Mouse (Mus musculus) lung, adult 2 months (tissue): ENCODE measurements around the gene Fignl2. TPM values are rescaled to one million over a fixed set of nuclear protein-coding genes. Genes with fewer than 3 reads are reported as not detected.
A peak's percentile ranks its signal among the peaks of the same experiment; 100 is the strongest.

Experiments used
- DNase-seq: peaks from one replicate; pipeline ENCODE4 v3.0.0; 2022
- H3K4me1 ChIP-seq: fragments of 200-500 bp; 2 replicates; pipeline ENCODE4 v1.6.1; 2011; ENCODE audit warnings: low read length; ENCODE audit not compliant: control insufficient read depth, insufficient read depth
- H3K4me3 ChIP-seq: fragments of 200-500 bp; replicated peaks from 2 replicates; pipeline ENCODE3; 2011; ENCODE audit warnings: low read depth, mild to moderate bottlenecking, control low read depth, low read length; ENCODE audit errors: extremely low read depth
- CTCF ChIP-seq: fragments of 200-500 bp; IDR thresholded peaks from 2 replicates; pipeline ENCODE4 v1.5.1; 2011; ENCODE audit warnings: mild to moderate bottlenecking, low read length, control low read depth; ENCODE audit not compliant: insufficient read depth
- POLR2A ChIP-seq: fragments of 200-500 bp; IDR thresholded peaks from 2 replicates; pipeline ENCODE4 v1.6.1; 2011; ENCODE audit warnings: low read depth, mild to moderate bottlenecking, control low read depth, low read length, borderline replicate concordance; ENCODE audit errors: extremely low read depth
- WGBS: fragments of 180-500 bp; shearing (Covaris S2); methylation state at CpG from one replicate; pipeline ENCODE4 v1.1.7; 2018; 5-methylcytosine and 5-hydroxymethylcytosine counted together
- polyA plus RNA-seq: library from polyadenylated mRNA; depleted of rRNA; stranded (reverse); fragments of >200 nt; gene quantifications from 2 replicates; pipeline ENCODE4 v1.2.3, GENCODE M21; 2012

Gene Fignl2
- polyA plus RNA-seq, 1 experiment = 9.3 TPM

DNA sequence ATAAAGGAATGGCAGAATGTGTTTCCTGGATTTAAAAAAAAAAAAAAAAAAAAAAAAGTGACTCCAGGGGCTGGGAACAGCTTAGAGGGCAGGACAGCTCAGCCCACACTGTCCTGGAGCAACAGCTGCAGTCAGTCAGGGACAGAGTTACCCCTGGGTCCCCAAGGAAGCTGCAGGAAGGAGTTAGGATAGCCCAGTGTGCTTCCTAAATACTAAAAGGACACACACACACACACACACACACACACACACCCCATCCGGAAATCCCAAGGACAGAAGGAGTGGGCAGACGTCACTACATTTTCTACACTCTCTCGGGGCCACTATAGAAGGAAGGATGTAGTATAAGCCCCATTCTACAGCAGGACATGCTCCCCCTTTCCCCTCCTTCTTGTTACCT is 10.3 kb downstream of the Fignl2 start:
- no peak for DNase-seq
- 57% methylated on average over 3 of the region's 3 CpGs for WGBS
- Histone ChIP-seq H3K4me3 (no peak overlapping the region), H3K4me1 (peaks cover 16% of the 10 kb centered on the region)
- TF ChIP-seq CTCF = no peak
- TF ChIP-seq POLR2A = no peak

- TF ChIP-seq POLR2A = no peak
- no peak for TF ChIP-seq CTCF
Observed at GRCm38 (mm10) chr15:101066920-101067696, 11.3 kb downstream of the Fignl2 start.

GRCm38 (mm10) chr15:101066364-101066847 is 12.0 kb downstream of the Fignl2 start:
- TF ChIP-seq CTCF = no peak
- no peak for TF ChIP-seq POLR2A
- H3K4me1 ChIP-seq = peaks cover 12% of the 10 kb centered on the region
- no peak for DNase-seq
- 46% methylated on average over 6 of the region's 6 CpGs for WGBS
- no peak overlapping the region for H3K4me3 ChIP-seq

More at GRCm38 (mm10) chr15:101066920-101067696, 11.3 kb downstream of the Fignl2 start:
- DNase-seq = no peak
- no peak overlapping the region for H3K4me3 ChIP-seq
- WGBS = 72% methylated on average over 6 of the region's 9 CpGs
- peaks cover 14% of the 10 kb centered on the region for H3K4me1 ChIP-seq

- H3K4me1 ChIP-seq = peaks cover 12% of the 10 kb centered on the region
- no peak for DNase-seq
- TF ChIP-seq POLR2A (no peak), CTCF (no peak)
- WGBS = 55% methylated on average over 6 of the region's 6 CpGs
- no peak overlapping the region for H3K4me3 ChIP-seq
Observed at GRCm38 (mm10) chr15:101065069-101065468, 13.3 kb downstream of the Fignl2 start.

DNA sequence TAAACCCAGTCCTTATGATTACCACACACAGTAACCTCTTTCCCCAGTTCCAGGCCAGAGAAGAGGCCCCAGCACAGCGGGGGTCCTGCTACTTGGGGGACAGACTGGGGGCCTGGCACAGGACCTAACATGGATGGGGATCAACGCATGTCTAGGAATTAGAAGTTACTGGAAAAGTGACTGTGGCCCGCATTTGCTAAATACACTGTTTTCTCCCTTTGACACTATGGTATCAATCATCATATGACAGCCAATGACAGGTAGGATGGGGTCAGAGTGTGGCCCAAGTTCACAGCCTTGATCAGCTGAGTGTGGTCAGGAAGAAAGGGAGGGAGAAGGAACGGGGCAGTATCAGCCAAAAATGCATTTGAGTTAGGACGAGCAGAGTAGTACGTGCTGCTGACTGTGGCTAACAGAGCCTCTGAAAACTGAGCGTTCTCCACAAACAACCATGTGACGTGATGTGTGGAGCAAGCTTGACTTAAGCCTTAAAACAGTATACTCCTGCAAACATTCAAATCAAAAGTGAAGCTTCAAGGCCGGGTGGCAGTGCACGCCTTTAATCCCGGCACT is 18.0 kb downstream of the Fignl2 start:
- no peak overlapping the region for H3K4me3 ChIP-seq
- no peaks in the 10 kb centered on the region; the same call in 1 of the 2 replicates for H3K4me1 ChIP-seq
- no peak for DNase-seq
- no peak for TF ChIP-seq CTCF
- WGBS = 78% methylated on average over 11 of the region's 11 CpGs

- H3K4me1 ChIP-seq = no peaks in the 10 kb centered on the region; the same call in 1 of the 2 replicates
- WGBS = 64% methylated on average over 9 of the region's 9 CpGs
- H3K4me3 ChIP-seq = no peak overlapping the region
- DNase-seq = no peak
- no peak for TF ChIP-seq POLR2A
- no peak for TF ChIP-seq CTCF
Observed at GRCm38 (mm10) chr15:101059570-101060279, 18.6 kb downstream of the Fignl2 start.

DNA sequence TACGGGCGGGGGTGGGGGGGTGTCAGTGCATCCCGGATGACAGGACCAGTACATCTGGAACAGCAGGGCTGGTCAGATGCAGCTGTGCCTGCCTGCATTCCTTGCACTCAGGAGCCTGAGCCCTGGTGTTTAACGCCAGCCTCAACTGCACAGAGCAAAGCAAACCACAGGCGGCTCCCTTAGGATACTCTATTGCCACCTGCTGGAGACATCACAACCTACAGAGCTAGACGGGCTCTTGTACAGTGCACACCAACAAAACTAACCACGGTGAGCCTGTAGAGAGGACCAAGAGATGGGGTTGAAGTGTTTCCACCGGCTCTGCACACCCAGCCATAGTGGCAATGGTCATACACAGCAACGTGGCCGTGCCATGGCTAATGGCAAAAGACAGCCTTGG is 22.1 kb downstream of the Fignl2 start:
- DNase-seq = peak; percentile 13
- H3K4me3 ChIP-seq = no peak overlapping the region
- WGBS = 39% methylated on average over 10 of the region's 10 CpGs

GRCm38 (mm10) chr15:101054541-101054940 is 23.8 kb downstream of the Fignl2 start:
- TF ChIP-seq POLR2A (no peak), CTCF (no peak)
- no peak overlapping the region for H3K4me3 ChIP-seq
- no peaks in the 10 kb centered on the region; the same call in 1 of the 2 replicates for H3K4me1 ChIP-seq
- no peak for DNase-seq
- 92% methylated on average over 10 of the region's 10 CpGs for WGBS

More for the DNA sequence above, 22.1 kb downstream of the Fignl2 start:
- no peaks in the 10 kb centered on the region; the same call in 1 of the 2 replicates for H3K4me1 ChIP-seq
- TF ChIP-seq POLR2A (no peak), CTCF (peak; percentile 55)

- Histone ChIP-seq H3K4me3 (no peak overlapping the region), H3K4me1 (no peaks in the 10 kb centered on the region; the same call in 1 of the 2 replicates)
- no peak for DNase-seq
- 58% methylated on average over 65 of the region's 65 CpGs for WGBS
- TF ChIP-seq CTCF = no peak
- TF ChIP-seq POLR2A = no peak
Observed at GRCm38 (mm10) chr15:101053832-101054459, 24.4 kb downstream of the Fignl2 start.
